Mouse (Mus musculus) forebrain, postnatal 0 days (tissue): ENCODE data around the gene Auh. TPM values are rescaled to one million over a fixed set of nuclear protein-coding genes. Genes with fewer than 3 reads are reported as not detected.

Experiments
- ATAC-seq: fragments of 200-750 bp; cut with Nextera tagmentation; 2 replicates; pipeline ENCODE4 v1.8.0; 2017; ENCODE audit warnings: mild to moderate bottlenecking, moderate library complexity
- DNase-seq: peaks from one replicate; pipeline ENCODE4 v3.0.0-alpha.2; 2015
- H3K27ac ChIP-seq: fragments of 300-500 bp; sonication (generic); 2 replicates; pipeline ENCODE4 v1.5.1; 2014; ENCODE audit warnings: low read depth, mild to moderate bottlenecking, antibody characterized with exemption, low read length, moderate library complexity, mixed read lengths
- H3K27me3 ChIP-seq: fragments of 300-500 bp; sonication (generic); 2 replicates; pipeline ENCODE4 v1.6.1; 2014; ENCODE audit warnings: mild to moderate bottlenecking, low read length, mixed read lengths; ENCODE audit not compliant: insufficient read depth
- H3K36me3 ChIP-seq: fragments of 300-500 bp; sonication (generic); 2 replicates; pipeline ENCODE4 v1.6.1; 2014; ENCODE audit warnings: mild to moderate bottlenecking, moderate library complexity; ENCODE audit not compliant: insufficient read depth
- H3K4me1 ChIP-seq: fragments of 300-500 bp; sonication (generic); 2 replicates; pipeline ENCODE4 v1.6.1; 2014; ENCODE audit warnings: antibody characterized with exemption; ENCODE audit not compliant: insufficient read depth
- H3K4me2 ChIP-seq: fragments of 300-500 bp; sonication (generic); 2 replicates; pipeline ENCODE4 v1.6.1; 2014; ENCODE audit warnings: low read depth, mild to moderate bottlenecking, moderate library complexity
- H3K4me3 ChIP-seq: fragments of 300-500 bp; sonication (generic); 2 replicates; pipeline ENCODE4 v1.5.1; 2014; ENCODE audit warnings: low read depth, low read length, mixed read lengths
- H3K9ac ChIP-seq: fragments of 300-500 bp; sonication (generic); 2 replicates; pipeline ENCODE4 v1.6.1; 2014; ENCODE audit warnings: mild to moderate bottlenecking
- H3K9me3 ChIP-seq: fragments of 300-500 bp; sonication (generic); 2 replicates; pipeline ENCODE4 v1.6.1; 2016; ENCODE audit warnings: low read length
- CTCF ChIP-seq: sonication (generic); IDR thresholded peaks from 2 replicates; pipeline ENCODE4 v1.5.1; 2016; ENCODE audit warnings: antibody characterized with exemption, control low read depth, low read depth
- WGBS: fragments of 180-500 bp; shearing (Covaris S2); extraction: QIAGEN DNeasy Blood & Tissue Kit; methylation state at CpG from one replicate; pipeline ENCODE4 v1.1.7; 2014; 5-methylcytosine and 5-hydroxymethylcytosine counted together
- polyA plus RNA-seq: library from polyadenylated mRNA; unstranded; fragments of >200 nt; fragmentation: Nextera tagmentation; extraction: Ambion mirVana; gene quantifications from 2 replicates; pipeline ENCODE4 v1.2.1, GENCODE M21; 2015
- total RNA-seq: library from RNA; depleted of rRNA; stranded (reverse); fragments of >200 nt; gene quantifications from 2 replicates; pipeline ENCODE4 v1.2.3, GENCODE M21; 2014

The Auh gene
- total and polyA plus RNA-seq, 2 experiments from 2014 or later = 50.3 to 58.7 TPM

DNA sequence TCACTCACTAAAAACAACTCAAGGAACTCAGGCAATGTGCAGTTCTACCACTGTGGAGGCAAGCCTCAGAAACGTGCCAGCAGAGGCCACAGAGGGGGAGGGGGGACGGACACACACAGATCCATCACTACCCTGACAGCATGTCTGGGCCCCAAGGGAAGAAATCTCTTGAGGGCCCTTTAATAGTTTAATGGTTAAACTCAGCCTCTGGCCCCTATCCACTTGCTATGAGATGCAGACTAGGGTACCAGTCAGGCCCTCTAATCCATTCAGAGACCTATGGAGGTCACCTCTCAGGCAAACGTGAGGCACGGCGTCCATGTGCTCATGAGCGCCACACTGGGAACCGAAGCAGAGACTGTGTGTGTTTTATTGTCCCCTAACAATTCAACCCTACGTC is 17.0 kb downstream of the Auh start:
- Histone ChIP-seq H3K27me3 (no peaks in the 10 kb centered on the region), H3K9ac (no peak overlapping the region), H3K4me3 (no peak overlapping the region), H3K4me2 (no peak overlapping the region), H3K36me3 (peaks cover 30% of the 10 kb centered on the region), H3K9me3 (no peaks in the 10 kb centered on the region), H3K27ac (no peak overlapping the region), H3K4me1 (no peaks in the 10 kb centered on the region)
- no peak for TF ChIP-seq CTCF
- DNase-seq = no peak
- 82% methylated on average over 8 of the region's 8 CpGs for WGBS
- no peak for ATAC-seq

DNA sequence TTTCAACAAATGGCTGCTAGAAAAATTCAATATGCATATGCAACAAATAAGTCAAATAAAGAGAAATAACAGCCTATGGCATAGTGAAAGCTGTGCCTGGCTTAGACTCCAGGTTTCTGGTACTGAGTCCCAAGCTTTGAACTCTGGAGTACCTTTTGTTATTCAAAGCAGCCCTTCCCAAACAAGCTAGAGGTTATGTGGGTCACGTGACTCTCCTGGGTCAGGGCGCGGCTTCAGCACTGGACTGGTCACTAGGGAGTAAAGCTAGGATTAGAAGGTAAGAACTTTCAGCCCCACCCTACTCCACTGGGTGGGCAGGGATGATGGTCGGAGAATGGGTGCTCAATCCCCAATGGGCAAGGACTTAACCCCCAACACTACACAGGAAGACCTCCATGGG is 18.2 kb downstream of the Auh start:
- no peak overlapping the region for H3K4me3 ChIP-seq
- no peak overlapping the region for H3K9ac ChIP-seq
- DNase-seq = no peak
- H3K36me3 ChIP-seq = peaks cover 40% of the 10 kb centered on the region
- ATAC-seq = no peak
- TF ChIP-seq CTCF = no peak
- H3K27me3 ChIP-seq = no peaks in the 10 kb centered on the region
- no peak overlapping the region for H3K4me2 ChIP-seq
- no peaks in the 10 kb centered on the region for H3K9me3 ChIP-seq
- H3K4me1 ChIP-seq = no peaks in the 10 kb centered on the region
- 71% methylated on average over 4 of the region's 4 CpGs for WGBS
- no peak overlapping the region for H3K27ac ChIP-seq

DNA sequence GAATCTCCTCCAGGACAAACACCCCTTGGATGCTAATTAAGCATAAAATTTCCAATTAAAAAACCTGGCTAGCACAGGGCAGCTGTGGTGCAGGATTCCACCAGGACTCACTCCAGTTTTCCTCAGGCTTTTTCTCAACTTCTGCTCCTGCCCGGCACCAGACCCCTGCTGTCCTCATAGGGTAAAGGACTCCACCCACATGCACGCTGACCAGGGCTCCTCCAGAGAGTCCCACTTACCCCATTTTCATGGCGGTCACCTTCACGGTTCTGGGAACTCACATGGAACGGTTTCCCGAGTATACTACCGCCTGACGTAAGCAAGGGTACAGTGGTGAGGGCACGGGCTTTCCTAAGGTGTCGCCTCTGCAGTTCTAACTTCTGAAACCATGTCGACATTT is 23.2 kb downstream of the Auh start:
- no peaks in the 10 kb centered on the region for H3K4me1 ChIP-seq
- DNase-seq (no peak), ATAC-seq (no peak)
- H3K9ac ChIP-seq = no peak overlapping the region
- TF ChIP-seq CTCF = no peak
- no peak overlapping the region for H3K27ac ChIP-seq
- H3K4me2 ChIP-seq = no peak overlapping the region
- no peak overlapping the region for H3K4me3 ChIP-seq
- peaks cover 31% of the 10 kb centered on the region for H3K36me3 ChIP-seq
- H3K27me3 ChIP-seq = no peaks in the 10 kb centered on the region
- WGBS = 85% methylated on average over 11 of the region's 11 CpGs
- no peaks in the 10 kb centered on the region for H3K9me3 ChIP-seq

DNA sequence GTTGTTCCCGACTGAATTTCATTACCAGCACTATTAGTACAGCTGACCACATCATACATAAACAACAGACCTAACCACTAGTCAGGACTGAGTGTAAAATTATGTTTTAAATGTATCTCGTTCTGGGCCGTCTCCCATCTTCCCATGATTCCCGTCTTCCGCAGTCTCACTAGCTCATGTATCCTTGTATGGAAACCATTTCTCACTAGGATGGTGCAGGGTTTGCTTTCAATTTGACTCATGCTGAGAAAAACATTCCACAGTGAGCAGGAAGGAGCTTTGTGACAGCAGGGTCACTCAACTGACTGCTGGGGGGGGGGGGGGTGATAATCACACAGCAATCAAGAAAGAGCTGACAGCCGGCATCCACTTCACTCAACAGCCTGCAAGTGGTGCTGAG is 25.3 kb downstream of the Auh start:
- H3K4me1 ChIP-seq = no peaks in the 10 kb centered on the region
- H3K9ac ChIP-seq = no peak overlapping the region
- peak overlapping the region; percentile 5; the same call in 1 of the 2 replicates for H3K27ac ChIP-seq
- no peaks in the 10 kb centered on the region for H3K9me3 ChIP-seq
- 40% methylated on average over 6 of the region's 6 CpGs for WGBS
- H3K27me3 ChIP-seq = no peaks in the 10 kb centered on the region
- ATAC-seq = peak; percentile 50
- no peak overlapping the region for H3K4me3 ChIP-seq
- H3K36me3 ChIP-seq = peaks cover 24% of the 10 kb centered on the region
- no peak for TF ChIP-seq CTCF
- H3K4me2 ChIP-seq = no peak overlapping the region
- peak; percentile 11 for DNase-seq

DNA sequence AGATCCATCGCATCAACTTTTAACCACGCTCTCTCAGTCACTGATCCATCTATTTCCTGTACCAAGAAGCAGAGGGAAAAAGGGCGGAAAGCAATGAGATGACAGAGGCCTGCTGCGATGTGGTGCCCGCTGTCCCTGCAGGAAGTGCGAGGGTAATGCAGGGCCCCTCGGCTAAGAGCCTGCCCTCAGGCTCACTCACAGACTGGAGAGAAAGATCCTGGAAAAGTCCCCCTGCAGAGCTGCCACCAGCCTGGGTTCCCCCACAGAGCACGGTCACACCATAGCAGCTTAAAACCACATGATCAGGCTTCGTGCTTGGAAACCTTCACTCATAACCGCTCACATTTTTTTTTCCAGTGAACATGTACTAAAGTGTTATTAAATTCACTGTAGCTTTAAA is 25.7 kb downstream of the Auh start:
- peak overlapping the region; percentile 5; the same call in 1 of the 2 replicates for H3K27ac ChIP-seq
- no peak overlapping the region for H3K4me2 ChIP-seq
- DNase-seq (peak; percentile 14), ATAC-seq (peak; percentile 69)
- H3K9ac ChIP-seq = no peak overlapping the region
- peaks cover 22% of the 10 kb centered on the region for H3K36me3 ChIP-seq
- H3K4me3 ChIP-seq = no peak overlapping the region
- peak; percentile 52 for TF ChIP-seq CTCF
- no peaks in the 10 kb centered on the region for H3K27me3 ChIP-seq
- no peaks in the 10 kb centered on the region for H3K4me1 ChIP-seq
- 37% methylated on average over 10 of the region's 10 CpGs for WGBS
- no peaks in the 10 kb centered on the region for H3K9me3 ChIP-seq

DNA sequence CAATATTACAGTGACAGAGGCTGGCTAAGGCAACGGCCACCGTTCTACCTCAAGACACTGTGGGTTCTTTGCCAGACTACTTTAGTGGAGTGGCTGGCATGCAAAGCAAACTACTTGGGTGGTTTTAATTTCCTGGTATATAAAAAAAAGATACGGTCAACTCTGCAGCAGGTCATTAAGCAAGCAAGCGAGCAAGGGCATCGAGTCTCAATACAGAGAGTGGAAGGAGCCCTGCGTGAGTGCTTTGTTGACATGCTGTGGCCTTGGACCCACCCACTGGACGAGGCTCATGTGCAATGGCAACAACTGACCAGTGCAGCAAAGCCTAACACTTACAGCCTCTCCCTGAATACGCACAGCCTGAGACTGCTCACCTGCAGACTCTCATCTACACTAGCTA is 27.0 kb downstream of the Auh start:
- ATAC-seq (no peak), DNase-seq (no peak)
- Histone ChIP-seq H3K4me2 (no peak overlapping the region), H3K4me3 (no peak overlapping the region), H3K9ac (no peak overlapping the region), H3K4me1 (no peaks in the 10 kb centered on the region), H3K36me3 (peaks cover 11% of the 10 kb centered on the region), H3K27ac (no peak overlapping the region), H3K27me3 (no peaks in the 10 kb centered on the region), H3K9me3 (no peaks in the 10 kb centered on the region)
- WGBS = 76% methylated on average over 8 of the region's 8 CpGs
- no peak for TF ChIP-seq CTCF

DNA sequence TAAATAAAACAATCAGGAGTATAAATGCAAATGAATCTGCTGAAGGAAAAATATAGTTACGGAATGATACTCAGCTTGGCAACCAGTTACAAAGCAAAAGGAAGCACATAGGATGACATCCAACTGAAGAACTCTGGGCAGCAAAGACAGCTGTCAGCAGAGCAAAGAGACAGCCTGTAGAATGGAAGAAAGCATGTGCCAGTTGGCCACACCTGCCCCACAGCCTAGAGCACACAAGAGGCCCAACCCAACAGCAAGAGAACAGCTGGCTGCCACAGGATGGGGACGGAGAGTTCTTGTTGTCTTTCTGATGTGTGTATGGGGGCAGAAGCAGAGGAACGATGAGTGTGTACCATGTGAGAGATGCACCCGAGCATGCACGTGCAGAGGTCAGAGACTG is 29.8 kb downstream of the Auh start:
- Histone ChIP-seq H3K36me3 (no peaks in the 10 kb centered on the region; the same call in 1 of the 2 replicates), H3K4me2 (no peak overlapping the region), H3K4me3 (no peak overlapping the region), H3K9me3 (no peaks in the 10 kb centered on the region), H3K27me3 (no peaks in the 10 kb centered on the region), H3K27ac (no peak overlapping the region), H3K9ac (no peak overlapping the region), H3K4me1 (no peaks in the 10 kb centered on the region)
- ATAC-seq (peak; percentile 35), DNase-seq (no peak)
- WGBS = 78% methylated on average over 5 of the region's 5 CpGs
- TF ChIP-seq CTCF = no peak

DNA sequence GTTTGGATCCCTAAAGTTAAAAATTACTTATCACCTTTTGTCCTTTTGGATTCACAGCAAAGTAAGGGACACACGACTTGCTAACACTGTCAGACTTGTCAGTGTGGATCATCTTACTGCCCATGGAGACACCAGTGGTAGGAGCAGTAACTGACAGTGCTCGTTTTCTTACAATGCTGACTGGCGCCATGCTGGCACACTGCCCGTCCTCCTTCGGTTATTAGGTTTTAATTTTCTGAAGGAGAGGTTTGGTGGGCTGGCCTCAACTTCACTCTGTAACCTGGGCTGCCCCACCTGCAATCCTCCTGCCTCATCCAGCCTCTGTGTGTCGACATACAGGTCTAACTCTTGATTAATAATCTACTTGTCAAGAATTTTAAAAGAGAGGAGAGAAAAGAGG is 31.7 kb downstream of the Auh start:
- no peak overlapping the region for H3K4me3 ChIP-seq
- no peaks in the 10 kb centered on the region for H3K9me3 ChIP-seq
- ATAC-seq = no peak
- no peaks in the 10 kb centered on the region for H3K4me1 ChIP-seq
- no peak for DNase-seq
- 52% methylated on average over 6 of the region's 6 CpGs for WGBS
- no peak overlapping the region for H3K4me2 ChIP-seq
- no peak for TF ChIP-seq CTCF
- H3K27me3 ChIP-seq = no peaks in the 10 kb centered on the region
- no peak overlapping the region for H3K9ac ChIP-seq
- no peak overlapping the region for H3K27ac ChIP-seq
- H3K36me3 ChIP-seq = no peaks in the 10 kb centered on the region; the same call in 1 of the 2 replicates
